Mouse (Mus musculus): ENCODE results near the gene Zp2.

The Zp2 gene

GRCm38 (mm10) chr7:120145191-120145590, at the start of gene Zp2:
Zp2 (minus strand) TSS chr7:120145291.
- no peak for DNase-seq (ENCODE audit: low spot score in 2 of 2)

DNA sequence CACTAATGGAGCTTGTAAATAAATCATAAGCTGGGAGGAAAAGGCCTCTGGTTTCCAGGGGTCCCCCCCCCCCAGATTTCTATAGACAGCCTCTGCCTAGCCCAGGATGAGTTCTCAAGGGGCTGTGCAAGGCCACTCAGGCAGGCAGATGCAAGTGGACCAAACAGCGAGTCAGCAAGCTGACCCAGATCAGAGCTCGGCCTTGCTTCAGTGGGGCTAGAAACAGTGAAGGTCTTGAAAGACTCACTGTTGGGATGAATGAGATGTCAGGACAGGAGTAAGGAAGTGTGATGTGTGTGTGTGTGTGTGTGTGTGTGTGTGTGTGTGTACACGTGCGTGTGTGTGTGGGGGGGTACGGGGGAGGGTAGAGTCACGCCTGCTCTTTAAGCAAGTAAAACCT, 47.7 kb upstream of the Zp2 start:
- no peak for DNase-seq (ENCODE audit: low spot score in 2 of 2)

DNA sequence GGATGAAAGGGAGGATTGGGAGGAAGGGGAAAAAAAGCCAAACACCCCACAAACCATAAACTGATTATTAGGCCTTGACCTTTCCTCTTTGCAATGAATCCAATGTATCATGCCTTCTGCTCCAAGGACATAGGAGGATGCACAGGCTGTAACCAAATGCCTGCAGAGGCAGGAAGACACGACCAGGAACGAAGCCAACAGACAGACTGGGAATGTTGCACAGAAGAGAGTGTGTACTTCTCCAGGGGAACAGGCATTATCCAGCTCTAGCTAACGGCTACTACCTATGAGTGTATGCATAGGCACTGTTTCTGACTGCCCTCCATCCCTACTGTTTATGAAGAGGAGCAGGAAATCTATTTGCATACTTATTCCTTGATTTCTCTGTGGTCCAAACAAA, 47.1 kb upstream of the Zp2 start:
- no peak for DNase-seq (ENCODE audit: low spot score in 2 of 2)

- DNase-seq (ENCODE audit: low spot score in 2 of 2) = no peak
These were observed 45.1 kb upstream of the Zp2 start for GRCm38 (mm10) chr7:120190150-120190665.

- DNase-seq (ENCODE audit: low spot score in 2 of 2) = no peak
These were observed 44.5 kb upstream of the Zp2 start for GRCm38 (mm10) chr7:120189369-120190149.

DNA sequence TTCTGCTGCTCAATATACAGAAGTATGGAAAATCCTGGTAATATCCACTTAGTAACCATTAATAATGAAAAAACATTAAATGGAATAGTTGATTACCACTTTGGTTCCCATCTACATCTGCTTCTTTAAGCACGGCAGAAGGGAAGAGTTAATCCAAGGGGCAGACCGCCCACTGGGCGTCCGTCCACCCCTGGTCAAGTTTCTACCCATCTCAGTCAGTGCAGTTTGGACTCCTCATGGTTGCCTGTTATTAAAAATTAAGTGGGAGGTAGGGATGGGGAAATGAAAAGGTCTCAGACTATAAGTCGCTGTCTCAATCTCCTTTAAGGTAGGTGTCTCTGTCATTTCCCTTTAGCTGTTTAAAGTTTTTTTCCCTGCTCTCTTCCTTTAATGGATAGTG, 43.9 kb upstream of the Zp2 start:
- DNase-seq (ENCODE audit: low spot score in 2 of 2) = no peak

GRCm38 (mm10) chr7:120182891-120183290, 37.8 kb upstream of the Zp2 start:
- DNase-seq (ENCODE audit: low spot score in 2 of 2) = no peak

- DNase-seq (ENCODE audit: low spot score in 2 of 2) = no peak
These were observed 36.5 kb upstream of the Zp2 start for GRCm38 (mm10) chr7:120181401-120182230.

DNA sequence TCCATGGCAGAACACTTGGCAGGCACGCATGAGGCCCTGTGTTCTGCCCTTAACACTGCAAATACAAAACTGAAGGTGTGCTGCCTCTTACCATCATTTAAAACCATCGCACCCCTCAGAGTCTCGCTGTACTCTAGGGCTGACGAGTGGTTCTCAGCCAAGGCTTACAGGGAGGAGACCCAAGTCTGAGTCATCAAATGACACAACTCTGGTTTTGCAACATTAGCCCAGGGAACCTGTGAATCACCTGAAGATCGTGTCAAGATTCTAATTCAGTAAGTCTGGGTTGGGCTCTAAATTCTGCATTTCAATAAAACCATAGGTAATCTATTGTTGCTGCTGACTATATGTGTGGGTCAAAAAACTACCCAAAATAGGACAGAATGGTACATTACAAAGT, 35.5 kb upstream of the Zp2 start:
- DNase-seq (ENCODE audit: low spot score in 2 of 2) = no peak

- DNase-seq (ENCODE audit: low spot score in 2 of 2) = no peak
These were observed 33.8 kb upstream of the Zp2 start for GRCm38 (mm10) chr7:120178935-120179334.

GRCm38 (mm10) chr7:120177611-120178010, 32.5 kb upstream of the Zp2 start:
- DNase-seq (ENCODE audit: low spot score in 2 of 2) = no peak

GRCm38 (mm10) chr7:120174723-120175504, 29.8 kb upstream of the Zp2 start:
- no peak for DNase-seq (ENCODE audit: low spot score in 2 of 2)

GRCm38 (mm10) chr7:120173603-120174244, 28.6 kb upstream of the Zp2 start, which contains the start of gene Anks4b:
Anks4b (plus strand) TSS chr7:120173858.
- no peak for DNase-seq (ENCODE audit: low spot score in 2 of 2)

DNA sequence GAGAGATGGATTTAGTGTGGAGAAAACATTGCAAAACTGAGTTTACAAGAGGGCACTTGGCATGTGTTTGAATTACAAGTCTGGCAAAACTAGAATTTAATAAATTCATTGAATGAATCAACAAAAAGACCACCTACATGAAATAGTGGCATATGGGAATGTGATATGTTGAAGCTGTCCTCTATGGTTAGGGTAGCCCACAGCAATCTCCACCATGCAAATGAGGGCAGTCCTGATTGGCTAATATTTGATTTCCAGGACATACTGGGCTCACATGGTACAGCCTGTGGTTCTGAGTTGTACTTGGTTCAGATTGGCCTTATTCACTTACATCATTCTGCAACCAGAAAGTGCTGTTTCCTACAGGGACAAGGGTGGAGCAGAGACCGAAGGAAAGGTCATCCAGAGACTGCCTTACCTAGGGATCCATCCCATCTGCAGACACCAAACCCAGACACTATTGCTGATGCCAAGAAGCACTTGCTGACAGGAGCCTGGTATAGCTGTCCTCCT, 27.2 kb upstream of the Zp2 start:
- no peak for DNase-seq (ENCODE audit: low spot score in 2 of 2)

- no peak for DNase-seq (ENCODE audit: low spot score in 2 of 2)
These were observed 18.6 kb upstream of the Zp2 start for GRCm38 (mm10) chr7:120163581-120164251.

DNA sequence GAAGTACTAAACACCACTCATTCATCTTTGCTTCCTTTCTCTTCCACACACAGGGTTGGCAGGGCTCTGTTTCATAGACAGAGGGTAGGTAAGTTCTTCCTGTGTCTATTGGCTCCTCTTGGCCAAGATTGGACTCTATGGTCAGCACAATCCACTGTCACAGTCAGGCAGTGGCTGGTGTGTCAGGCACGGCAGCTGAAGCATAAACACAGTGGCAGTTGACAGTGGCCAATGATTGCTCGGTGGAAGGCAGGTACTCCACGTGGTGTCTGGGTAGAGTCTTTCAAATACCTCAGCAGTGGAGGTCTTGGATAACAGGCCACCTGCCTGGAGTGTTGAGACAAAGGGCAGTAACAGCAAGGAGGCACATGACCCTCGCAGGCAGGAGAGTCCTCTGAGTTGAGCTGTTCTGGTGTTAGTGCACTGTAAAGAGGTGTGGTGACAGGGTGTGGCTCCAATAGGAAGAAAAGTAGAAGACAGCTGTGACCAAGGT, 13.1 kb upstream of the Zp2 start:
- no peak for DNase-seq (ENCODE audit: low spot score in 2 of 2)

GRCm38 (mm10) chr7:120157575-120158061, 12.5 kb upstream of the Zp2 start:
- no peak for DNase-seq (ENCODE audit: low spot score in 2 of 2)

DNA sequence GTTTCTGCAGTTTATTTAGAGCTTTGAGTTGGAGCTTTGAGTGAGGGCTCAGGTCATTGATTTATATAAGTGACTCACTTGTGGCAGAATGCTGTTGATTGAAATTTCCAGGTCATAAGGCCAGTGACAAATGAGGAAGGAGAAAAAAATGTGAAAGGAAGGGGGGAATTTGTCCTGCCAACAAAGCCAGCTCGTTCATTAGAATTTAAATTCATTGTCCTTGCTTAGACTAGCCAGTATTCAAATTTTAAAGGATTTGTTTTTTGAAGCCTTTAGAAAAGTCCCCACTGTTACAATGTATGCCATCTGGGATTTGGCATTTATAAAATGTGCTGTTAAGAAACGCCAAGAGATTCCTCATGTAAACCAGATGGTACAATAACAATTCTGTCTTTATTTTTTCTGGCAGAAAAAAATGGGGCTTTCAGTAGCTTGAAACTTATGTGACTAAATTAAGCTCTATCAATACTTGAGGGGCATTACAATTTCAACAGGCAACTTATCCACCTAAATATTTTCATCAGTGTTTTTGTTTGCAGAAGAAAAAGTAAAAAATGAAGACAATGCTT, 11.8 kb upstream of the Zp2 start:
- DNase-seq (ENCODE audit: low spot score in 2 of 2) = no peak

DNA sequence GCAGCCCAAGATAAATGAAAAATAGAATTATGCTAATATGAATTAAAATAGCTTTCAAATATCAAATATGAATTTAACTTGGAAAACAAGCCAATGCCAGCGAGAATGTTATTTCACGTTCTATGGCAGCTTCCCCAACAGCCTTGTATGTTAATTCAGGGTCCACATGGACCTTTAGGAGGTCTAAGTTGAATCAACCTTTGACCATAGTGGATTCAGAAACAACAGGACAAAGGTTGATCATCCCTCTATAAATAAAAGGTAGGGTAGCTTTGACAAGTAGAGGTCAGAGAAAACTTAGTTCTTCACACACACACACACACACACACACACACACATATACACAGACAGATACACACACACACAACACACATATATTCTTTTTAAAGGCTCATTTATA, 5.8 kb upstream of the Zp2 start:
- no peak for DNase-seq (ENCODE audit: low spot score in 2 of 2)

GRCm38 (mm10) chr7:120150257-120150656, 5.2 kb upstream of the Zp2 start:
- DNase-seq (ENCODE audit: low spot score in 2 of 2) = no peak
